Mouse (Mus musculus): Measurements from ENCODE around the gene Sncg. TPM values are rescaled to one million over a fixed set of nuclear protein-coding genes. Genes with fewer than 3 reads are reported as not detected.

Sncg gene
- polyA plus RNA-seq, 1 experiment from 2014 or later, result not detected

DNA sequence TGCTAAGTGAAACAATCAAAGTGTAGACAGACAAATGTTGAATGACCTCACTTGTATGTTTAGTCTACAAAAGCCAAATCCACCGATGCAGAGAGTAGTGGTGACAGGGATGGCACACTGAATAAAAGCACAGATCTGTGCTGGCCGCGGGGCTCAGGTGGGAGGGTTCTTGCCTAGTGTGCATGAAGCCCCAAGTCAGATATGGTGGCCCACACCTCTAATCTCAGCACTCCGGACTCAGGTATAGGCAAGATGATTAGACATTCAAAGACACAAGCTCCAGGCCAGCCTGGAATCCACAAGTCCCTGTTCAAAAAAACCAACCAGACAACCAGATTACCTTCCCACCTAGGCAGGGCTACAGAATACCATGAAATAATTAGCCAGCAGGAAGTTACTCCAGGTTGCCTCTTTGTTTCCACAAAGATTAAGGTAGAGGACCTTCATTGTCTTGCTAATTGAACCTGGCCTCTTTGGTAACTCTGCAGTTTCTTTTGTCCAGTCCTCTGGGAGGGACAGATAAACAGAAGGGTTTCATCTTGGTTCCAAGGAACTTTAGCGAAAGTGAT lies 14.8 kb downstream of the Sncg start:
- ATAC-seq (no peak), DNase-seq (ENCODE audit: low read depth, low spot score) (no peak)
- in situ Hi-C loops (cut with MboI; ENCODE audit: low pct_unique_long_range_greater_than_20kb), result loop anchor here (5.0 to 10.0 kb wide), 2 partner anchors 87 to 255 kb away; partner anchors contain the start of gene A630023A22Rik
- POLR2A ChIA-PET, result interaction anchor here (0.8 kb wide), 1 partner anchor 10 kb away, joined by 3 read pairs; no protein-coding TSS in a partner anchor
- H3K27me3 ChIP-seq, result no peaks in the 10 kb centered on the region
- CTCF ChIA-PET, result interaction anchor here (0.9 to 1.7 kb wide), 4 partner anchors 8 to 87 kb away, joined by 3 to 5 read pairs (median 3); no protein-coding TSS in a partner anchor
- TF ChIP-seq CTCF (IDR thresholded peaks at IDR 0.05), result no peak

DNA sequence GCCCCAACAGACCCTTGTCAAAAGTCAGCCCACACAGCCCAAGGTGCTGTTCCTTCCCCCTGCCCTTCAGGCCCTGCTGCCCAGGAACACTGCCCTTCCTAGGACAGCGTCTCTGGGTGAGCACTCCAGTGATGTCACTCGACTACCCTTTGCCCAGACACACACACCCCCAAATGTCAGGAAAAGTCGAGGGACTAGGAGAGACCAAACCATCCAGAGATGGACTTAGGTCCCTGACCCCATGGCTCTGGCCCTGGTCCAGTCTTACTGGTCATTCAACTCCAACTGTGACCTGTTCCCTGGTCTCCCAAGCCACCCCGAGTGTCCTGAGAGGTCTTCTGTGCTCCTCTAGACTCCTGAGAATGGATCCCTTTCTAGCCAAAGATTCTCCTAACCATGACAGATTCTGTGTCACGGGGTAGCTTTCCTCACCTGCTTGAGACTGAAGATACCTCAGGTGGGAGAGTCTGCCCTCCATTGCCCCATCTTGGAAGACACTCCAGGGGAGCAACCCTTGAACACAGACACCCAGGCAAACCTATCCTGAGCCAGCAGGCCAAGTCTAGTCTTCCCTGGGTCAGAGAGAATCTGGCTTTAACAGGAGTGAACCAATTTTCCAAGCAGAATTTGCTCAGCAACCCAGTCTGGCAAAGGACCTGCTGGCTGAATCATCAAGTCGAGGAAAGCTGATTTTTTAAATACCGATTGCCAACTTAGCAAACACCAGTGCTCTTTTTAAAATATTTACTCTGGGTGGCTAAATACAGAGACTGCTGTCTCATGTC lies 16.7 kb downstream of the Sncg start:
- no peaks in the 10 kb centered on the region for H3K27me3 ChIP-seq
- ChIA-PET CTCF (interaction anchor here (0.6 to 1.9 kb wide), 5 partner anchors 20 to 277 kb away, joined by 3 to 5 read pairs (median 3); no protein-coding TSS in a partner anchor), POLR2A (no interaction called here)
- in situ Hi-C loops (cut with MboI; ENCODE audit: low pct_unique_long_range_greater_than_20kb), result no loop called here
- TF ChIP-seq CTCF (IDR thresholded peaks at IDR 0.05), result no peak
- DNase-seq (ENCODE audit: low read depth, low spot score) (no peak), ATAC-seq (no peak)

DNA sequence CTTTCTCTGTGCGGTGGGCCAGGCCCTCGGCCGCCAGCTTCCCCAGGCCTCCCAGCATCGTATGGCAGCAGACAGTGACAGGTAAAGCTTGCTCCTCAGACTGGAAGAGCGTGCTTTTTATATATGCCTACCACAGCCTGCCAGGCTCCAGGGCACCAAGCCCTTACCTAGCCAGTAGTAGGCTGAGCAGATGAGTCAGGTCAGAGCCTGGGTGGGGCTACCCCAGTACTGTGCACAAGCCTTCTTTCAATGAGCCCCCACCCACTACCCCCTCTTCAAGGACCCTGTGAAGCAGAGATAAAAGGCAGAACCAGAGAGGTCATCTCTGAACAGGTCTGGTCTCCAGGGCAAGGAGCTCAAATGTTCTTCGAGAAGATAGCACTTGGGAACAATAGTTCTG lies 19.3 kb downstream of the Sncg start, which contains the start of gene Fam25c:
Gene Fam25c (minus strand): TSS at position 133 of the 400 bp plus-strand sequence.
- peak; percentile 14 for ATAC-seq
- in situ Hi-C loops (cut with MboI; ENCODE audit: low pct_unique_long_range_greater_than_20kb), result no loop called here
- POLR2A ChIA-PET, result no interaction called here
- no peaks in the 10 kb centered on the region for H3K27me3 ChIP-seq
- CTCF ChIA-PET, result no interaction called here
- TF ChIP-seq CTCF (IDR thresholded peaks at IDR 0.05), result no peak
- no peak for DNase-seq (ENCODE audit: low read depth, low spot score)

DNA sequence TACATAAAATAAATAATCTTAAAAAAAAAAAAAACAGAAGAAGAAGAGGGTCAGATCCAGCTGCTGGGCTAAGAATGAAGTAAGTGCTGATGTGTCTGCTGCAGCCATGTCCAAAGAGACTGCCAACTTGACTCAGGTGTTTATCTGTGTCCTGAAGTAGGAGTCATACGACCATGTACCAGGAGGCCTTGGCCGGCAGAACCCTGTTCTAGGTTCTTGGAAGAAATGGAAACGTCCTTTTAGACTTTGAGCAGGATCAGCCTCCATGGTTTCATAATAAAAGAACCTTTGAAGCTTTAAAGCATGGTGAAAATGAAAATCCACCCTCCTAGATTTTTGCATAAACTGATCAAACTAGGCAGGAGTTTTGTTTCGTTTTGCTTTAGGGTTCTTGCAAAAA lies 20.1 kb downstream of the Sncg start:
- ATAC-seq (no peak), DNase-seq (ENCODE audit: low read depth, low spot score) (no peak)
- no peak for TF ChIP-seq CTCF (IDR thresholded peaks at IDR 0.05)
- in situ Hi-C loops (cut with MboI; ENCODE audit: low pct_unique_long_range_greater_than_20kb), result no loop called here
- no peaks in the 10 kb centered on the region for H3K27me3 ChIP-seq
- ChIA-PET CTCF (interaction anchor here (0.9 to 1.0 kb wide), 2 partner anchors 8 to 58 kb away, joined by 3 read pairs; no protein-coding TSS in a partner anchor), POLR2A (no interaction called here)

DNA sequence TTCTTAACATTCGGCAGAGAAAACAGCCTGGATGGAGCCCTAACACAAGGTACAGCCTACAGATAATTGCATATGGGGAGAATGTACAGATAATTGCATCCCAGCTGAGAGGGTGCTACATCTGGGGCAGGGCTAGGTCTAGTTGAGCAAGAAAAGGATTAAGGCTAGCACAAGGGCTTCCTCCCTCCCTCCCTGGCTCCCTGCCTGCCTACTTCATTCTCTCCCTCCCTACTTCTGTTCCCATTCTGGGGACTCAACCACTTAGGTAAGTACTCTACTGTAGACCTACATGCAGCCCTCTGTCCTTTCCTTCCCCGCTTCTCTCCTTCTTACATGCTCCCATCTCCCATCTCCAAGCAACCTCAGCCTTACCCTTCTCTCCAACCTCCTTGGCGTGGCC lies 21.3 kb downstream of the Sncg start:
- no peaks in the 10 kb centered on the region for H3K27me3 ChIP-seq
- TF ChIP-seq CTCF (IDR thresholded peaks at IDR 0.05), result no peak
- ATAC-seq (no peak), DNase-seq (ENCODE audit: low read depth, low spot score) (no peak)
- ChIA-PET CTCF (interaction anchor here (1.0 to 2.1 kb wide), 2 partner anchors 9 to 57 kb away, joined by 3 to 6 read pairs; no protein-coding TSS in a partner anchor), POLR2A (no interaction called here)
- in situ Hi-C loops (cut with MboI; ENCODE audit: low pct_unique_long_range_greater_than_20kb), result no loop called here

DNA sequence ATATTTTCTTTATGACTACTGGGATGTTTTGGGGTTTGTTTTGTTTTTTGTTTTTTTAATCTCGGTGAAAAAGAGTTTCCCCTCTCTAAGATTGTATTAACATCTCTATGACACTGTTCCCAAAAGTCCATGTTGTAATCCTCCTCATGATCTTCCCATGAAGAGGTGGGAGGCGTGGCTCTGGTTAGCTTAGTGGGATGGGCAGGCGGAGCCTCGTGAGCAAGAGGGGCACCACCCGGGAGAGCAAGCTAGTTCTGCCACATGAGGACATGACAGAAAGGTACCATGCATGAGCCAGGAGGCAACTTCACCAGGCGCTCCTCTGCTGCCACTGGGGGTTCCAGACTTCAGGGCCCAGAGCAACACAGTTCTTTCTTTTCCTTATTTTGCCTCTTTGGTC lies 22.1 kb downstream of the Sncg start:
- H3K27me3 ChIP-seq, result no peaks in the 10 kb centered on the region
- ChIA-PET CTCF (interaction anchor here (1.1 to 2.1 kb wide), 3 partner anchors 9 to 77 kb away, joined by 3 to 6 read pairs (median 3); no protein-coding TSS in a partner anchor), POLR2A (interaction anchor here (0.6 kb wide), 1 partner anchor 265 kb away, joined by 6 read pairs; no protein-coding TSS in a partner anchor)
- TF ChIP-seq CTCF (IDR thresholded peaks at IDR 0.05), result no peak
- in situ Hi-C loops (cut with MboI; ENCODE audit: low pct_unique_long_range_greater_than_20kb), result no loop called here
- ATAC-seq, result no peak
- DNase-seq (ENCODE audit: low read depth, low spot score), result no peak

DNA sequence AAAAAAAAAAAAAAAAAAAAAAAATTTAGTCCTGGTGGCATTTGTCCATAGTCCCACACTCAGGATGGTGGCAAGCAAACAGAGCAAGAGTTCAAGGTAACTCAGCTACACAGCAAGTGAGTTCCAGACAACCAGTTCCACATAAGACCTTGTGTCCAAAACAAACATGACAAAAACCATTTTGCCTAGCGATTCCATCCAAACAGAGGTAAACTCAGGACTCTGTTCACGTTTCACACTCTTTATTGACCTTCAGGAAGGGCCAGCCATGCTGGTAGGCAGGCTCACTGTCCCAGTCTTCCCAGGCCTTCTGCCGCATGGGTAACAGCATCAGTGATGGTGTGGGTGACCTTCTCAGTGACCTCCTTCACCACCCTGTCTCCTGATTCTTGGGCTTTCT lies 22.9 kb downstream of the Sncg start:
- in situ Hi-C loops (cut with MboI; ENCODE audit: low pct_unique_long_range_greater_than_20kb), result no loop called here
- ChIA-PET CTCF (interaction anchor here (1.1 to 2.1 kb wide), 4 partner anchors 9 to 77 kb away, joined by 3 to 6 read pairs (median 3); no protein-coding TSS in a partner anchor), POLR2A (no interaction called here)

DNA sequence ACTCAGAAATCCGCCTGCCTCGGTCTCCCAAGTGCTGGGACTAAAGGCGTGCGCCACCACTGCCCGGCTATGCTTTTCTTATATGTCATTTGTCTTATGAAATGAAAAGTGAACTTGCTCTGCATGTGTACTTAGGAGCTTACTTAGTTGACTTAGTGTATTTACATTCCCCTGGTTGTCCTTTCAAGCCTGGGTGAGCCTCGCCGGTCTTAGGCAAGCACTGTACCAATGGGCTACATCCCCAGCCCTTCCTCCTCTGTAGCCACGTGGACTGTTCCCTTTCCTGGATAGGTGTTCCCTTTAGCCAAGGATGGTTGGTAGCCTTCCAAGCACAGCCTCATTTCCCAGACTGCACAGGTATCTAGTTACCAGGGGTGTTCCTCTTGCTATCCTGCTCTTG lies 25.6 kb downstream of the Sncg start:
- in situ Hi-C loops (cut with MboI; ENCODE audit: low pct_unique_long_range_greater_than_20kb), result no loop called here
- ChIA-PET CTCF (interaction anchor here (1.8 to 2.9 kb wide), 2 partner anchors 10 to 13 kb away, joined by 5 to 9 read pairs; no protein-coding TSS in a partner anchor), POLR2A (no interaction called here)
- ATAC-seq (no peak), DNase-seq (ENCODE audit: low read depth, low spot score) (no peak)
- H3K27me3 ChIP-seq, result no peaks in the 10 kb centered on the region
- no peak for TF ChIP-seq CTCF (IDR thresholded peaks at IDR 0.05)

More for the DNA sequence above, 22.9 kb downstream of the Sncg start:
- no peaks in the 10 kb centered on the region for H3K27me3 ChIP-seq
- no peak for ATAC-seq
- no peak for DNase-seq (ENCODE audit: low read depth, low spot score)
- no peak for TF ChIP-seq CTCF (IDR thresholded peaks at IDR 0.05)

DNA sequence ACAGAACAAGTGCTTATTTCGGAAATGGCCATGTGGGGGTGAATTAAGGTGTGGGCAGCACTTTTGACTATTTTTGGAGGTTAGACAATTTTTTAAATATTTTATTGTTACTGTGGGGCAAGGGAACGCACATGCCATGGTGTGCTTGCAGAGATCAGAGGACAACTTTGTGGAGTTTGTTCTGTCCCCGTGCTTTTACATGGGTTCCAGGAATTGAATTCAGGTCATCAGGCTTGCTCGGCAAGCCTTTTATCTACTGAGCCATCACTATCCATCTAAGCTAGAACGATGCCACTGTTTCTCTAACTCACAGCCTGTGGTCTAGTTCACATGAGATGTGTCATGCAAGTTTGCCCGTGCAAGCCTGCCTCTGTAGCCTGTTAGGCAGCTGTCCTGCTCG lies 26.3 kb downstream of the Sncg start:
- no peak for DNase-seq (ENCODE audit: low read depth, low spot score)
- in situ Hi-C loops (cut with MboI; ENCODE audit: low pct_unique_long_range_greater_than_20kb), result no loop called here
- no peak for ATAC-seq

DNA sequence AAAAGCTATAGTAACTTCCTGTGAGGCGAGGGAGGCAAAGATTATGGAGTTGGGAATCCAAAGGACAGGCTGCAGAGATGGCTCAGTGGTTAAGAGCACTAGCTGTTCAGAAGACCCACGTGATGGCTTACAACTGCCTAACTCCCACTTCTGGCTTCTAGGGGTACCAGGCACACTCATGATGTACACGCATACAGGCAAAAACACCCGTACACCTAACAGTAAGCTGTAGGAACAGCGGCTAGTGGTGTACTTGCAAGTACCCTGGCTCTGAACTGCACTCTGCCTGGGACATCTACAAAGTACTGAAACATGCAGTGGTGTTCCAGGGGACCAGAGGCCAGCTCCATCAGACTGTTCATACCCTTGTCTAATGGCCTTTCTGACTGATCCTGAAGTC lies 27.5 kb downstream of the Sncg start:
- ATAC-seq (no peak), DNase-seq (ENCODE audit: low read depth, low spot score) (no peak)
- ChIA-PET CTCF (interaction anchor here (1.4 to 1.8 kb wide), 3 partner anchors 8 to 15 kb away, joined by 3 to 5 read pairs (median 3); no protein-coding TSS in a partner anchor), POLR2A (no interaction called here)
- TF ChIP-seq CTCF (IDR thresholded peaks at IDR 0.05), result no peak
- in situ Hi-C loops (cut with MboI; ENCODE audit: low pct_unique_long_range_greater_than_20kb), result no loop called here
- H3K27me3 ChIP-seq, result no peaks in the 10 kb centered on the region

More for the DNA sequence above, 26.3 kb downstream of the Sncg start:
- CTCF ChIA-PET, result interaction anchor here (1.6 to 2.9 kb wide), 3 partner anchors 9 to 14 kb away, joined by 3 to 9 read pairs (median 5); no protein-coding TSS in a partner anchor
- TF ChIP-seq CTCF (IDR thresholded peaks at IDR 0.05), result no peak
- POLR2A ChIA-PET, result no interaction called here
- H3K27me3 ChIP-seq, result no peaks in the 10 kb centered on the region
